Mouse (Mus musculus) midbrain, embryonic 11.5 days (tissue): ENCODE measurements around the gene Ggt7. TPM values are rescaled to one million over a fixed set of nuclear protein-coding genes. Genes with fewer than 3 reads are reported as not detected.
"Not testable (repeated sequence)": the region's sequence is repeated elsewhere in the genome, so short reads cannot be mapped to it uniquely, and the experiment has no call there.

ENCODE experiments used
- ATAC-seq: fragments of 200-750 bp; cut with Nextera tagmentation; 2 replicates; pipeline ENCODE4 v1.8.0; 2017; ENCODE audit warnings: moderate TSS enrichment, moderate library complexity; ENCODE audit not compliant: low FRiP score
- DNase-seq: peaks from one replicate; pipeline ENCODE4 v3.0.0; 2015; ENCODE audit warnings: low spot score; ENCODE audit errors: missing footprints
- H3K27ac ChIP-seq: fragments of 300-500 bp; sonication (generic); 2 replicates; pipeline ENCODE4 v1.5.1; 2014; ENCODE audit warnings: low read depth, low read length
- H3K27me3 ChIP-seq: fragments of 300-500 bp; sonication (generic); 2 replicates; pipeline ENCODE4 v1.6.1; 2014; ENCODE audit warnings: mild to moderate bottlenecking, low read length, moderate library complexity, mixed read lengths; ENCODE audit not compliant: control insufficient read depth, insufficient read depth
- H3K36me3 ChIP-seq: fragments of 300-500 bp; sonication (generic); 2 replicates; pipeline ENCODE4 v1.6.1; 2014; ENCODE audit warnings: mild to moderate bottlenecking, low read length, moderate library complexity, mixed read lengths; ENCODE audit not compliant: control insufficient read depth, insufficient read depth
- H3K4me1 ChIP-seq: fragments of 300-500 bp; sonication (generic); 2 replicates; pipeline ENCODE4 v1.6.1; 2014; ENCODE audit warnings: low read length; ENCODE audit not compliant: control insufficient read depth, insufficient read depth
- H3K4me2 ChIP-seq: fragments of 300-500 bp; sonication (generic); 2 replicates; pipeline ENCODE4 v1.6.1; 2014; ENCODE audit warnings: mild to moderate bottlenecking, moderate library complexity
- H3K4me3 ChIP-seq: fragments of 300-500 bp; sonication (generic); 2 replicates; pipeline ENCODE4 v1.5.1; 2014; ENCODE audit warnings: low read depth, low read length
- H3K9ac ChIP-seq: fragments of 300-500 bp; sonication (generic); 2 replicates; pipeline ENCODE4 v1.6.1; 2014; ENCODE audit warnings: low read length
- H3K9me3 ChIP-seq: fragments of 300-500 bp; sonication (generic); 2 replicates; pipeline ENCODE4 v1.6.1; 2016; ENCODE audit warnings: low read length; ENCODE audit not compliant: control insufficient read depth
- WGBS: fragments of 180-500 bp; shearing (Covaris S2); extraction: QIAGEN DNeasy Blood & Tissue Kit; methylation state at CpG from one replicate; pipeline ENCODE4 v1.1.7; 2014; 5-methylcytosine and 5-hydroxymethylcytosine counted together
- polyA plus RNA-seq: library from polyadenylated mRNA; unstranded; fragments of >200 nt; fragmentation: Nextera tagmentation; extraction: Ambion mirVana; gene quantifications from 2 replicates; pipeline ENCODE4 v1.2.1, GENCODE M21; 2014

Ggt7 gene
- polyA plus RNA-seq, 1 experiment from 2014 or later = 12.9 TPM

- Histone ChIP-seq H3K4me3 (peak within 1 kb of the TSS; percentile 98), H3K4me2 (peak within 1 kb of the TSS; percentile 70), H3K36me3 (no peaks in the 10 kb centered on the region), H3K27me3 (no peaks in the 10 kb centered on the region), H3K27ac (peak within 1 kb of the TSS; percentile 69), H3K9me3 (no peaks in the 10 kb centered on the region), H3K9ac (peak within 1 kb of the TSS; percentile 97), H3K4me1 (peaks cover 8% of the 10 kb centered on the region)
- DNase-seq (peak; percentile 97), ATAC-seq (peak; percentile 89)
- under 1% methylated on average over 60 of the region's 72 CpGs for WGBS
Observed at GRCm38 (mm10) chr2:155473570-155474088, 44.4 kb downstream of the Ggt7 start, which contains the start of gene Ncoa6. Gene Ncoa6 (minus strand): TSS chr2:155473894.

- ATAC-seq (peak; percentile 73), DNase-seq (peak; percentile 94)
- Histone ChIP-seq H3K9me3 (no peaks in the 10 kb centered on the region), H3K36me3 (no peaks in the 10 kb centered on the region), H3K27me3 (no peaks in the 10 kb centered on the region), H3K9ac (peak overlapping the region; percentile 97), H3K4me3 (peak overlapping the region; percentile 98), H3K27ac (peak overlapping the region; percentile 69), H3K4me1 (peaks cover 8% of the 10 kb centered on the region), H3K4me2 (peak overlapping the region; percentile 70)
- under 1% methylated on average over 51 of the region's 71 CpGs for WGBS
Observed at GRCm38 (mm10) chr2:155472671-155473569, 45.1 kb downstream of the Ggt7 start.

GRCm38 (mm10) chr2:155466861-155467260, 51.2 kb downstream of the Ggt7 start:
- H3K36me3 ChIP-seq = no peaks in the 10 kb centered on the region
- H3K9me3 ChIP-seq = no peaks in the 10 kb centered on the region
- H3K4me1 ChIP-seq = no peaks in the 10 kb centered on the region
- no peak for ATAC-seq
- no peak overlapping the region for H3K4me3 ChIP-seq
- DNase-seq = no peak
- no peak overlapping the region for H3K27ac ChIP-seq
- no peaks in the 10 kb centered on the region for H3K27me3 ChIP-seq
- no peak overlapping the region for H3K4me2 ChIP-seq
- 100% methylated on average over 1 of the region's 1 CpGs for WGBS
- H3K9ac ChIP-seq = no peak overlapping the region

- Histone ChIP-seq H3K9ac (no peak overlapping the region), H3K36me3 (no peaks in the 10 kb centered on the region), H3K4me2 (no peak overlapping the region), H3K27ac (no peak overlapping the region), H3K4me3 (no peak overlapping the region), H3K27me3 (no peaks in the 10 kb centered on the region), H3K4me1 (no peaks in the 10 kb centered on the region), H3K9me3 (no peaks in the 10 kb centered on the region)
- no peak for ATAC-seq
- 90% methylated on average over 7 of the region's 7 CpGs for WGBS
- no peak for DNase-seq
Observed at GRCm38 (mm10) chr2:155453591-155453990, 64.4 kb downstream of the Ggt7 start.

GRCm38 (mm10) chr2:155451256-155451655, 66.8 kb downstream of the Ggt7 start:
- Histone ChIP-seq H3K27me3 (no peaks in the 10 kb centered on the region), H3K9ac (no peak overlapping the region), H3K4me2 (no peak overlapping the region), H3K4me1 (no peaks in the 10 kb centered on the region), H3K36me3 (no peaks in the 10 kb centered on the region), H3K4me3 (no peak overlapping the region), H3K9me3 (no peaks in the 10 kb centered on the region), H3K27ac (no peak overlapping the region)
- DNase-seq (peak; percentile 67), ATAC-seq (no peak)
- 85% methylated on average over 5 of the region's 5 CpGs for WGBS

- H3K4me1 ChIP-seq, H3K9ac ChIP-seq, H3K4me3 ChIP-seq, H3K27ac ChIP-seq, H3K9me3 ChIP-seq, H3K36me3 ChIP-seq, H3K4me2 ChIP-seq, ATAC-seq, H3K27me3 ChIP-seq: not testable (repeated sequence)
- 86% methylated on average over 1 of the region's 1 CpGs for WGBS
- DNase-seq = peak; percentile 80
Observed at GRCm38 (mm10) chr2:155447906-155448305, 70.1 kb downstream of the Ggt7 start.

- Histone ChIP-seq H3K4me2 (no peak overlapping the region), H3K4me3 (no peak overlapping the region), H3K9me3 (no peaks in the 10 kb centered on the region), H3K9ac (no peak overlapping the region), H3K27me3 (no peaks in the 10 kb centered on the region), H3K27ac (no peak overlapping the region), H3K4me1 (no peaks in the 10 kb centered on the region), H3K36me3 (no peaks in the 10 kb centered on the region)
- no peak for ATAC-seq
- DNase-seq = peak; percentile 72
- WGBS = 48% methylated on average over 2 of the region's 2 CpGs
Observed at GRCm38 (mm10) chr2:155443446-155443845, 74.6 kb downstream of the Ggt7 start.

GRCm38 (mm10) chr2:155442916-155443315, 75.1 kb downstream of the Ggt7 start:
- H3K27me3 ChIP-seq = no peaks in the 10 kb centered on the region
- H3K36me3 ChIP-seq = no peaks in the 10 kb centered on the region
- H3K4me1 ChIP-seq = no peaks in the 10 kb centered on the region
- H3K9me3 ChIP-seq = no peaks in the 10 kb centered on the region
- peak; percentile 69 for DNase-seq
- H3K27ac ChIP-seq = no peak overlapping the region
- WGBS = 87% methylated on average over 4 of the region's 4 CpGs
- ATAC-seq = no peak
- no peak overlapping the region for H3K4me3 ChIP-seq
- no peak overlapping the region for H3K9ac ChIP-seq
- no peak overlapping the region for H3K4me2 ChIP-seq
